Mouse (Mus musculus) bone marrow, adult 2 months (tissue): Measurements from ENCODE around the gene Cdc34. TPM values are rescaled to one million over a fixed set of nuclear protein-coding genes. Genes with fewer than 3 reads are reported as not detected.

Experiments used
- H3K27ac ChIP-seq: fragments of 200-500 bp; 2 replicates; pipeline ENCODE4 v1.5.1; 2012; ENCODE audit warnings: low read depth, mild to moderate bottlenecking, control low read depth, inconsistent platforms, low read length; ENCODE audit not compliant: control insufficient read depth, poor library complexity, insufficient read depth
- H3K4me1 ChIP-seq: fragments of 200-500 bp; 2 replicates; pipeline ENCODE4 v1.6.1; 2011; ENCODE audit warnings: low read length; ENCODE audit not compliant: control insufficient read depth, insufficient read depth
- H3K4me3 ChIP-seq: fragments of 200-500 bp; replicated peaks from 2 replicates; pipeline ENCODE3; 2011; ENCODE audit warnings: mild to moderate bottlenecking, low read depth, low read length, control low read depth; ENCODE audit not compliant: control insufficient read depth
- CTCF ChIP-seq: fragments of 200-500 bp; IDR thresholded peaks from 2 replicates; pipeline ENCODE4 v1.5.1; 2011; ENCODE audit warnings: low read length, control low read depth; ENCODE audit not compliant: control insufficient read depth, insufficient read depth
- POLR2A ChIP-seq: fragments of 200-500 bp; IDR thresholded peaks from 2 replicates; pipeline ENCODE4 v1.6.1; 2011; ENCODE audit warnings: low read depth, mild to moderate bottlenecking, control low read depth, low read length, borderline replicate concordance; ENCODE audit not compliant: control insufficient read depth
- WGBS: fragments of 180-500 bp; shearing (Covaris S2); methylation state at CpG from one replicate; pipeline ENCODE4 v1.1.7; 2018; 5-methylcytosine and 5-hydroxymethylcytosine counted together
- polyA plus RNA-seq: library from polyadenylated mRNA; stranded (reverse); fragments of >200 nt; gene quantifications from 2 replicates; pipeline ENCODE4 v1.2.4, GENCODE M21; 2011; ENCODE audit warnings: low replicate concordance; ENCODE audit not compliant: missing spikeins, insufficient read depth, insufficient read length

The Cdc34 gene
- polyA plus RNA-seq, 1 experiment, result 98.6 TPM

- WGBS, result 36% methylated on average over 11 of the region's 11 CpGs
- H3K4me1 ChIP-seq, result peaks cover 12% of the 10 kb centered on the region
- TF ChIP-seq POLR2A, result no peak
- TF ChIP-seq CTCF, result no peak
Measured at GRCm38 (mm10) chr10:79680606-79681495, 1.1 kb upstream of the Cdc34 start.

GRCm38 (mm10) chr10:79682551-79682915 is 538 bp downstream of the Cdc34 start:
- 0% methylated on average over 10 of the region's 10 CpGs for WGBS
- peaks cover 12% of the 10 kb centered on the region for H3K4me1 ChIP-seq
- H3K4me3 ChIP-seq, result peak overlapping the region; percentile 85
- H3K27ac ChIP-seq, result peak overlapping the region; percentile 98
- TF ChIP-seq CTCF (no peak), POLR2A (no peak)

More at GRCm38 (mm10) chr10:79680606-79681495, 1.1 kb upstream of the Cdc34 start:
- Histone ChIP-seq H3K27ac (peak overlapping the region; percentile 98), H3K4me3 (peak overlapping the region; percentile 64)

GRCm38 (mm10) chr10:79682916-79683582 is 1.1 kb downstream of the Cdc34 start:
- TF ChIP-seq POLR2A (no peak), CTCF (peak; percentile 26; the same call in 1 of the 2 replicates)
- Histone ChIP-seq H3K27ac (0 out of 2 replicates have a peak overlapping the region, but pooled peaks have one; percentile 13), H3K4me3 (peak overlapping the region; percentile 85), H3K4me1 (peaks cover 12% of the 10 kb centered on the region)
- WGBS, result 1% methylated on average over 10 of the region's 10 CpGs

GRCm38 (mm10) chr10:79683726-79684640 is 2.0 kb downstream of the Cdc34 start:
- peak overlapping the region; percentile 18 for H3K4me3 ChIP-seq
- H3K4me1 ChIP-seq, result peaks cover 12% of the 10 kb centered on the region
- 57% methylated on average over 6 of the region's 6 CpGs for WGBS
- TF ChIP-seq POLR2A (no peak), CTCF (no peak)
- 0 out of 2 replicates have a peak overlapping the region, but pooled peaks have one; percentile 31 for H3K27ac ChIP-seq

- H3K4me1 ChIP-seq, result peaks cover 12% of the 10 kb centered on the region
- H3K4me3 ChIP-seq, result no peak overlapping the region
- no peak for TF ChIP-seq POLR2A
- 0 out of 2 replicates have a peak overlapping the region, but pooled peaks have one; percentile 31 for H3K27ac ChIP-seq
- WGBS, result 89% methylated on average over 25 of the region's 25 CpGs
Measured at GRCm38 (mm10) chr10:79684770-79685600, 3.0 kb downstream of the Cdc34 start.

- Histone ChIP-seq H3K4me1 (peaks cover 6% of the 10 kb centered on the region), H3K4me3 (no peak overlapping the region), H3K27ac (no peak overlapping the region)
- no peak for TF ChIP-seq POLR2A
- WGBS, result 91% methylated on average over 2 of the region's 2 CpGs
Measured at GRCm38 (mm10) chr10:79686219-79686618, 4.2 kb downstream of the Cdc34 start.

GRCm38 (mm10) chr10:79686691-79687090 is 4.7 kb downstream of the Cdc34 start:
- Histone ChIP-seq H3K4me1 (peaks cover 6% of the 10 kb centered on the region), H3K4me3 (no peak overlapping the region), H3K27ac (no peak overlapping the region)
- WGBS, result 96% methylated on average over 1 of the region's 1 CpGs
- no peak for TF ChIP-seq POLR2A
- no peak for TF ChIP-seq CTCF
